Mouse (Mus musculus): Measurements from ENCODE around the gene Zfp354a. TPM values are rescaled to one million over a fixed set of nuclear protein-coding genes. Genes with fewer than 3 reads are reported as not detected.
"Not testable (repeated sequence)": the region's sequence is repeated elsewhere in the genome, so short reads cannot be mapped to it uniquely, and the experiment has no call there.

Zfp354a gene
- polyA plus RNA-seq, 1 experiment, result 2.2 TPM

DNA sequence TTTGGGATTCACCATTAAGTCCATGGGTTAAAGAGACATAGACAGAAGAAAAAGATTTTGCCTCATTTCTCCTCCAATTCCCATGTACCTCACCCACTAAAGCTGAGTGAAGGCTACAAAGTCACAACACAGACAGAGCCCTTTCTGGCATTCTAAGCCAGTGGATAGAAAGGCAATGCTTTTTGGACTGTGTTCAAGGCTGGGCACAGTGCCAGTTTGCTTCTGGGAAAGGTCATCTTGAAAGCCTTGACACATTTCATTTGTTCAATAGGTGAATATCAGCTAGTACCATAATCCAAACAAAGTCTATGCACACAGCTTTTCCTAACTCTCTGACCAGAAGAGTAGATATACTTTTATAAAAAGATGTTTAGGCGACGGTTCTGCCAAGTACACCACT, 23.1 kb upstream of the Zfp354a start:
- TF ChIP-seq POLR2A (IDR thresholded peaks at IDR 0.05; ENCODE audit: low read depth, low read length), result no peak
- no peak for TF ChIP-seq CTCF (conservative IDR thresholded peaks at IDR 0.05; ENCODE audit: insufficient read depth, insufficient read length, low read depth, low read length)
- WGBS, result 91% methylated on average over 2 of the region's 2 CpGs
- no peaks in the 10 kb centered on the region for H3K27me3 ChIP-seq (replicated peaks; ENCODE audit: control insufficient read depth, insufficient read depth, low read length)
- H3K4me1 ChIP-seq (ENCODE audit: control insufficient read depth, insufficient read depth, low read length), result no peaks in the 10 kb centered on the region
- H3K4me3 ChIP-seq (ENCODE audit: insufficient read depth, low read depth, low read length), result no peak overlapping the region
- no peak overlapping the region for H3K27ac ChIP-seq (ENCODE audit: insufficient read depth, low read depth, low read length)
- DNase-seq, result peak; percentile 47
- no peaks in the 10 kb centered on the region for H3K36me3 ChIP-seq (ENCODE audit: control insufficient read depth, insufficient read depth, low read length)

DNA sequence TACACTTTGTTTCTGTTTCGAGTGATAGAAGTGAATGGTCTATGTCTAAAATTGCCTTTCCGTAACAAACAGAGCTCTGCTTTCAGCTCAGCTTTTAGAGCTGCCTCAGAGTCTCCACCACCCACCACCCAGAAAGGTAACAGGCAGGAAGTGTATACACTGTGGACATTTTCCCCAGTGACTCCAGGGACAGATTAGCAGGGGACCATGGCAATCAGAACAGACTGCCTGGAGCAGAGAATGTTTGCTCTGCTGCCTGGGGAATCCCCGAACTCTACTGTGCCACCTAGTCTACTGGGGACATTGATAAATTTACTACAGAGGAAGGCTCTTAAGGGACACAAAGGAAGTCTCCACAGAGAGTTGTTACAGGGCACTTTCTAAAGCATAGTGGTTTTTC, 14.3 kb upstream of the Zfp354a start:
- H3K36me3 ChIP-seq (ENCODE audit: control insufficient read depth, insufficient read depth, low read length); H3K27me3 ChIP-seq (replicated peaks; ENCODE audit: control insufficient read depth, insufficient read depth, low read length); H3K27ac ChIP-seq (ENCODE audit: insufficient read depth, low read depth, low read length); DNase-seq; H3K4me1 ChIP-seq (ENCODE audit: control insufficient read depth, insufficient read depth, low read length); H3K4me3 ChIP-seq (ENCODE audit: insufficient read depth, low read depth, low read length): not testable (repeated sequence)
- 70% methylated on average over 3 of the region's 3 CpGs for WGBS

DNA sequence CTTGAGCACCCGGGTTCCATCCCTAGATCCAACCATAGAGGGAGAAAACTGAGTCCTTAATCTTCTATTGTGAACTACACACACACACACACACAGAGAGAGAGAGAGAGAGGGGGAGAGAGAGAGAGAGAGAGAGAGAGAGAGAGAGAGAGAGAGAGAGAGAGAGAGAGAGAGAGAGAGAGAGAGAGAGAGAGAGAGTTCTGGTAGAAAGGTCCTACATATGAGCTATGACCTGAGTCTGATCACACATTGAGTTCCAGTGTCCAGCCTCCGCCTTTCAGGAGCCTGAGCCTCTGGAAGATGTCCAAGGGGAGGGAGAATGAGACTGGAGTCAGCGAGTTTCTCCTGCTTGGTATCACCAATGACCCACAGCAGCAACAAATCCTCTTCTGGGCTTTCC, 11.2 kb upstream of the Zfp354a start, which contains the start of gene Olfr1375:
Gene Olfr1375 (plus strand): TSS at position 301 of the 400 bp plus-strand sequence.
- H3K27me3 ChIP-seq (replicated peaks; ENCODE audit: control insufficient read depth, insufficient read depth, low read length); H3K4me3 ChIP-seq (ENCODE audit: insufficient read depth, low read depth, low read length); H3K27ac ChIP-seq (ENCODE audit: insufficient read depth, low read depth, low read length); H3K4me1 ChIP-seq (ENCODE audit: control insufficient read depth, insufficient read depth, low read length); H3K36me3 ChIP-seq (ENCODE audit: control insufficient read depth, insufficient read depth, low read length): not testable (repeated sequence)
- DNase-seq, result peak; percentile 47
- WGBS, result 37% methylated on average over 3 of the region's 3 CpGs

DNA sequence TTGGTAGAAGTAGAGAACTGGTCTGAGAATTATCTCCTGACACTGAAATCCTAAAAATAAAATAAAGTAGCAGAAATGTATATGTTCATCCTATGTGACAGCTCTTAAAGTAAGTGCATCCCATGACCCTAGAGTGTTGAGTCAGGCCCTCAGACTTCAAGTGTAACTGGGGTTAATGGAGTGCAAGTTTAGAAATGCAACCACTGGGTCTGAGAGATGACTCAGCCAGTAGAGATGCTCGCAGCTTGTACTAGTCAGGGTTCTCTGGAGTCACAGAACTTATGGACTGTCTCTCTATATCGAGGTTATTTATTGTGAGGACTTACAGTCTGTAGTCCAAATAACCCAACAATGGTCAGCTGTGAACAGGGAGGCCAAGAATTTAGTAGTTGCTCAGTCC, 7.4 kb upstream of the Zfp354a start:
- TF ChIP-seq CTCF (conservative IDR thresholded peaks at IDR 0.05; ENCODE audit: insufficient read depth, insufficient read length, low read depth, low read length) (no peak), POLR2A (IDR thresholded peaks at IDR 0.05; ENCODE audit: low read depth, low read length) (no peak)
- no peaks in the 10 kb centered on the region for H3K27me3 ChIP-seq (replicated peaks; ENCODE audit: control insufficient read depth, insufficient read depth, low read length)
- no peak overlapping the region for H3K4me3 ChIP-seq (ENCODE audit: insufficient read depth, low read depth, low read length)
- H3K4me1 ChIP-seq (ENCODE audit: control insufficient read depth, insufficient read depth, low read length), result no peaks in the 10 kb centered on the region
- no peaks in the 10 kb centered on the region for H3K36me3 ChIP-seq (ENCODE audit: control insufficient read depth, insufficient read depth, low read length)
- WGBS, result 61% methylated on average over 2 of the region's 2 CpGs
- H3K27ac ChIP-seq (ENCODE audit: insufficient read depth, low read depth, low read length), result no peak overlapping the region
- DNase-seq, result no peak

DNA sequence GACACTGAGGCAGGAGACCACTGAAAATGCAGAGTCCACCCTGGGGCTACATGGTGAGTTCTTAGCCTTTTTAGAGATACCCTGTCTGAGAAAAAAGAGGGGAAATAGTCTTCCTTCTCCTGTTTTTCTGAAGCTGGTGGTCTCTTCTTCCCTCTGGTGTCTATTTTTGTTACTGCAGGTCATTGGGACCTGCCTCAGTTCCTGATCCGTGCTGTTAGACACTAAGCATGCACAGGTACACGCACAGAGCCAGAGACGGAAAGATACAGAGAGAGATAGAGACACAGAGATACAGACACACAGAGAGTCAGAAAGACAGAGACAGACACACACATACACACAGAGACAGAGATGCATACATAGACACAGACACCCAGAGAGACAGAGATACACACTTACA, 5.8 kb upstream of the Zfp354a start:
- peak; percentile 8 for DNase-seq
- TF ChIP-seq POLR2A (IDR thresholded peaks at IDR 0.05; ENCODE audit: low read depth, low read length) (no peak), CTCF (conservative IDR thresholded peaks at IDR 0.05; ENCODE audit: insufficient read depth, insufficient read length, low read depth, low read length) (no peak)
- no peaks in the 10 kb centered on the region for H3K27me3 ChIP-seq (replicated peaks; ENCODE audit: control insufficient read depth, insufficient read depth, low read length)
- no peaks in the 10 kb centered on the region for H3K4me1 ChIP-seq (ENCODE audit: control insufficient read depth, insufficient read depth, low read length)
- WGBS, result 47% methylated on average over 3 of the region's 3 CpGs
- H3K27ac ChIP-seq (ENCODE audit: insufficient read depth, low read depth, low read length), result no peak overlapping the region
- H3K4me3 ChIP-seq (ENCODE audit: insufficient read depth, low read depth, low read length), result no peak overlapping the region
- H3K36me3 ChIP-seq (ENCODE audit: control insufficient read depth, insufficient read depth, low read length), result no peaks in the 10 kb centered on the region

DNA sequence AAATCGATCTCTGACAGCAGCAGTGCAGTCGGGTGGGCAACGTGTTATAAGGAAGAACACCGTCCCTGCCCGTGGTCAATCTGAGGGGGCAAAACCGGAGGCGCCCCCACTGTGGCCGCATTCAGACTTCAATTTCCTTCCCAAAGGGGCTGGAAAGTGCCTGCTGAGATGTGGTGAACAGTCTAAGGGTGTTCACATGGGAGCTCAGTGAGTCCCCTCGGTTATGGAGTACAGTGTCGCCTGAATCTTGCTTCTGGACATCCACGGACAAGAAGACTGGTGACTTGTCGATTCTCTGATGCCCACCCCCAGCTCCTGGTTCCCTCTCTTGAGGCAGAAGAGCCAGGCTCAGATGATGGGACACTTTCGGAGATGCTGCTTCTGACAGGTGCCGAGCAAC, 583 bp downstream of the Zfp354a start:
- H3K27me3 ChIP-seq (replicated peaks; ENCODE audit: control insufficient read depth, insufficient read depth, low read length), result no peaks in the 10 kb centered on the region
- H3K4me1 ChIP-seq (ENCODE audit: control insufficient read depth, insufficient read depth, low read length), result peaks cover 8% of the 10 kb centered on the region
- H3K36me3 ChIP-seq (ENCODE audit: control insufficient read depth, insufficient read depth, low read length), result no peaks in the 10 kb centered on the region; the same call in 1 of the 2 replicates
- TF ChIP-seq CTCF (conservative IDR thresholded peaks at IDR 0.05; ENCODE audit: insufficient read depth, insufficient read length, low read depth, low read length) (no peak), POLR2A (IDR thresholded peaks at IDR 0.05; ENCODE audit: low read depth, low read length) (no peak)
- no peak for DNase-seq
- peak overlapping the region; percentile 91 for H3K4me3 ChIP-seq (ENCODE audit: insufficient read depth, low read depth, low read length)
- WGBS, result 13% methylated on average over 14 of the region's 14 CpGs
- H3K27ac ChIP-seq (ENCODE audit: insufficient read depth, low read depth, low read length), result peak overlapping the region; percentile 57

GRCm38 (mm10) chr11:51060981-51061380, 1.9 kb downstream of the Zfp354a start:
- 72% methylated on average over 6 of the region's 6 CpGs for WGBS

GRCm38 (mm10) chr11:51063276-51063675, 4.2 kb downstream of the Zfp354a start:
- DNase-seq, result peak; percentile 12
- Histone ChIP-seq H3K36me3 (ENCODE audit: control insufficient read depth, insufficient read depth, low read length) (peaks cover 4% of the 10 kb centered on the region), H3K4me1 (ENCODE audit: control insufficient read depth, insufficient read depth, low read length) (peaks cover 8% of the 10 kb centered on the region), H3K27me3 (replicated peaks; ENCODE audit: control insufficient read depth, insufficient read depth, low read length) (no peaks in the 10 kb centered on the region), H3K4me3 (ENCODE audit: insufficient read depth, low read depth, low read length) (no peak overlapping the region), H3K27ac (ENCODE audit: insufficient read depth, low read depth, low read length) (no peak overlapping the region)
- no peak for TF ChIP-seq CTCF (conservative IDR thresholded peaks at IDR 0.05; ENCODE audit: insufficient read depth, insufficient read length, low read depth, low read length)
- TF ChIP-seq POLR2A (IDR thresholded peaks at IDR 0.05; ENCODE audit: low read depth, low read length), result no peak
- 62% methylated on average over 7 of the region's 7 CpGs for WGBS

More at GRCm38 (mm10) chr11:51060981-51061380, 1.9 kb downstream of the Zfp354a start:
- H3K36me3 ChIP-seq (ENCODE audit: control insufficient read depth, insufficient read depth, low read length), result no peaks in the 10 kb centered on the region; the same call in none of the 2 replicates
- peaks cover 8% of the 10 kb centered on the region for H3K4me1 ChIP-seq (ENCODE audit: control insufficient read depth, insufficient read depth, low read length)
- peak; percentile 86 for DNase-seq
- H3K27ac ChIP-seq (ENCODE audit: insufficient read depth, low read depth, low read length), result no peak overlapping the region
- no peak for TF ChIP-seq POLR2A (IDR thresholded peaks at IDR 0.05; ENCODE audit: low read depth, low read length)
- TF ChIP-seq CTCF (conservative IDR thresholded peaks at IDR 0.05; ENCODE audit: insufficient read depth, insufficient read length, low read depth, low read length), result no peak
- no peaks in the 10 kb centered on the region for H3K27me3 ChIP-seq (replicated peaks; ENCODE audit: control insufficient read depth, insufficient read depth, low read length)
- no peak overlapping the region for H3K4me3 ChIP-seq (ENCODE audit: insufficient read depth, low read depth, low read length)
